Mouse (Mus musculus): ENCODE results near the gene Apom. TPM values are rescaled to one million over a fixed set of nuclear protein-coding genes. Genes with fewer than 3 reads are reported as not detected.

The Apom gene
- polyA plus RNA-seq, 1 experiment, result not detected

DNA sequence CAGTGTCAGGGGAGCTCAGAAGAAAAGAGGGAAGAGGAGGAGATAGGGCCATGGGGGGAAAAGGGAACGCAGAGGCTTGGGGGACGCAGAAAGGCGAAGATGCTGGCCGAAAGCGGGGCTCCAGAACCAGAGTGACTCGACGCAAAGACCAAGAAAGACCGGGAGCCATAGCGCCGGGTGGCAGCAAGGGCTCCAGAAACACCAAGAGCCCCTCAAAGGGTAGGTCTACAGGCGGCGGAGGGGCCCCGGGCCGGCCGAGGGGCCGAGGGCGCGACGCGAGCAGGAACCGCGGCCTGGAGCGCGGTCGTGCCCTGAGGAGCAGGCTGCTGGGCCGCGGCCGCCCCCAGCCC, 32.3 kb upstream of the Apom start:
- Histone ChIP-seq H3K4me1 (ENCODE audit: control insufficient read depth, insufficient read depth, insufficient read length, low read length) (peaks cover 13% of the 10 kb centered on the region), H3K27ac (replicated peaks; ENCODE audit: low read depth, low read length) (peak overlapping the region; percentile 78), H3K4me3 (ENCODE audit: insufficient read depth, low read depth, low read length) (peak overlapping the region; percentile 95)

DNA sequence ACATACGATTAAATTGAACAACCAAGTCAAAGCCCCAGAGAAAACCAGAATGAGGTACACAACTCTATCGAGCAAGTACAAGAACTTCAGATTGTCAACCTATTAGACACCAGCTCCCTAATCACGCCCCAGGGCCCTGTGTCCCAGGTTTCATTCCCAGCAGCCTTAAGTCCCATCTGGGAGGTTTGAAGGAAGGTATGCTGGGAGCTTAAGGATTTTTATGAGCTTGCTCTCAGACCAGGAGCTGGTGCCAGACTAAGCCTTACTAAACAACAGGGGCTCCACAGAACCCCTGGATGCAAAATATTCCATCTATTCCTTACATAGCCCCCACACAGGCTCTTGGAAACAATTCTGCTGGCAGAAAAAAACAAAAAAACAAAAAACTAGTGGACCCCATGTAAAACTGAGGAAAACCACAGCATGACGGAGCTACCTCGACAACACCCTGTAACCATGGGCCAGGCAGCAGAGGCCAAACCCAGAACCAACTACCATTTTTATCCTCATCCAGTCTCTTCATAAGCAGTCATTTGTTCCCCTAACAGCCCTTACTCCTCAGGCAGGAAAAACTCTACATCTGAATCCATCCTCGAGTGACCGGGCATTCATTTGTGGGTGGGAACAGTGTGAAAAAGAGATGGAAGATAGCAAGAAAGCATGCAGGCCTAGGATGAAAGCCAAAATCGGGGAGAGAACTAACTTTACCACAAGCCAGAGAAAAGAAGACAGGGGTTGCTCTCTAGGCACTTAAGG, 31.7 kb upstream of the Apom start:
- Histone ChIP-seq H3K27ac (replicated peaks; ENCODE audit: low read depth, low read length) (peak overlapping the region; percentile 78), H3K4me3 (ENCODE audit: insufficient read depth, low read depth, low read length) (peak overlapping the region; percentile 95)

DNA sequence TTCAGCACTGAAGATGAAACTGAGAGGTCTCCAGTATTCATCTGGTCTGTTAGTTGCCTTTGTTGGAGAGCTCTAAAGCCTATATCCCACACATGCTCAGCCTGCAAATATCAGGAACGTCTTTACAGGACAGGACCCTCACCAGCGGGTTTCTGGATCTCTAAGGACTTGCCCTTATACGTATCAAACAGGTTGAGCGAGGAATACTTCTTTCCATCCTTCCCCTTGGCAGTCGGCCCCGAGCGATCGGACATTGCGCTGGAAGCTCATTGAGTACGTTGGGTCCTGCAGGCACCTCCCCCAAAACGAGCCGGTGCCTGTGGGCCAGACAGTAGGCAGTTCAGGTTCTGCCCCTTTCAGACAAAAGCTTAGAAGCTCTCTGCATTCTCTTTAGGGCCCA, 30.9 kb upstream of the Apom start:
- Histone ChIP-seq H3K4me3 (ENCODE audit: insufficient read depth, low read depth, low read length) (peak overlapping the region; percentile 27), H3K4me1 (ENCODE audit: control insufficient read depth, insufficient read depth, insufficient read length, low read length) (peaks cover 13% of the 10 kb centered on the region), H3K27ac (replicated peaks; ENCODE audit: low read depth, low read length) (no peak overlapping the region)

More for the DNA sequence above, 31.7 kb upstream of the Apom start:
- H3K4me1 ChIP-seq (ENCODE audit: control insufficient read depth, insufficient read depth, insufficient read length, low read length), result peaks cover 13% of the 10 kb centered on the region

DNA sequence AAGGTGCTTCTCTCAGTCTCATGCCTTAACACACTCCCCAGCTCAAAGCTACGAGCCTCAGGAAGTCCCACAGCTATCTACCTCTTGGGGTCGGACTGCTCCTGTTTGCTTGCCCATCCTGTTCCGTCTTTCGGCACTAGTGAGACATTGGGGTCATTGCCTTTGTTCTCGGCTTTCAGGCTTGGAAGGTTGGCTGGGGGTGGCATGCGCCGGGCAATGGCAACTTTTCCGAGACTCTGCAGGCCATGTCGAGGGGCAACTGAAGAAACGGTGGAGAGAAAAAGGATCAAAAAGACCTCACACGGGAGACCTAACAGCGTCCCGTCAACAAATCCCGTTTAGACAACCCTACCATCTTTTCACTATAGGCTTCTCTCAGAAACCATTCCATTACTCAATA, 30.3 kb upstream of the Apom start:
- Histone ChIP-seq H3K27ac (replicated peaks; ENCODE audit: low read depth, low read length) (no peak overlapping the region), H3K4me1 (ENCODE audit: control insufficient read depth, insufficient read depth, insufficient read length, low read length) (peaks cover 13% of the 10 kb centered on the region), H3K4me3 (ENCODE audit: insufficient read depth, low read depth, low read length) (no peak overlapping the region)

DNA sequence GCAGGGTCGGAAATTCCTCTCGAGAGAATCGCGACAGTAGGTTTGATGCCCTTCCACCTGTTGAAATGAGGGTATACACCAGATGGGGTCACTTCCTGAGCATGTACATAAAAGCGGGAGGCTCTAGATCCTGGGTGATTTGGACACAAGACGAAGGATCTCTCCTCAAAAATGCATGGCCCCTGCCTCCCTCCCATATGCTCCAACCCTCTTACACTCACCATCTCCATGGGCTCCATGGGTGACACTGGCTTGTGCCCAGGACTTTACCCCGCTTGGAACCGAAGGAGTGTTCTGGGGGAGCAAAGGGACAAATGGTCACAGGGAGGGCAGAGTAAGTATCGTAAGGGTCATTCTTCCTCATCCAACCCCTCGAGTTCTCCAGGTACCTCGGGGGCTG, 29.6 kb upstream of the Apom start:
- no peak overlapping the region for H3K27ac ChIP-seq (replicated peaks; ENCODE audit: low read depth, low read length)
- no peak overlapping the region for H3K4me3 ChIP-seq (ENCODE audit: insufficient read depth, low read depth, low read length)
- H3K4me1 ChIP-seq (ENCODE audit: control insufficient read depth, insufficient read depth, insufficient read length, low read length), result peaks cover 13% of the 10 kb centered on the region

DNA sequence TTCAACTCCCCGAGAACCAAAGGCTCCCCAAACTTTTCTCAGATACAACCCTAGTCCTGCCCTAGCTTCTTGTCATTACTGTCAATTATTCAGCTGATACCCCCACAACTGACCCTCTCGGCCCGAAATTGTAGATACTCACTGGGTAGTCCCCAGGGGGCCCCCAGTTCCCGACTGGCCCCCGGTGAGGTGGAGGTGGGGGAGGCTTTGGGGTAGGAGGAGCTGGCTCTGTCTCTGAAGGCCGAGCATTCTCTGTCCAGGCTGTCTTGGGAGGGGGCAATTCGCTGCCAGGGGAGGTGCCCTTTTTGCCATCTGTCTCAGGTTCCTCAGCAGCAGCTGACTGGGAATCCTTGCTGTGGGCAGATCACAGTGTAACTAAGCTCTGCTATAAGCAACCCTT, 27.8 kb upstream of the Apom start:
- Histone ChIP-seq H3K4me1 (ENCODE audit: control insufficient read depth, insufficient read depth, insufficient read length, low read length) (peaks cover 10% of the 10 kb centered on the region), H3K4me3 (ENCODE audit: insufficient read depth, low read depth, low read length) (no peak overlapping the region), H3K27ac (replicated peaks; ENCODE audit: low read depth, low read length) (no peak overlapping the region)

DNA sequence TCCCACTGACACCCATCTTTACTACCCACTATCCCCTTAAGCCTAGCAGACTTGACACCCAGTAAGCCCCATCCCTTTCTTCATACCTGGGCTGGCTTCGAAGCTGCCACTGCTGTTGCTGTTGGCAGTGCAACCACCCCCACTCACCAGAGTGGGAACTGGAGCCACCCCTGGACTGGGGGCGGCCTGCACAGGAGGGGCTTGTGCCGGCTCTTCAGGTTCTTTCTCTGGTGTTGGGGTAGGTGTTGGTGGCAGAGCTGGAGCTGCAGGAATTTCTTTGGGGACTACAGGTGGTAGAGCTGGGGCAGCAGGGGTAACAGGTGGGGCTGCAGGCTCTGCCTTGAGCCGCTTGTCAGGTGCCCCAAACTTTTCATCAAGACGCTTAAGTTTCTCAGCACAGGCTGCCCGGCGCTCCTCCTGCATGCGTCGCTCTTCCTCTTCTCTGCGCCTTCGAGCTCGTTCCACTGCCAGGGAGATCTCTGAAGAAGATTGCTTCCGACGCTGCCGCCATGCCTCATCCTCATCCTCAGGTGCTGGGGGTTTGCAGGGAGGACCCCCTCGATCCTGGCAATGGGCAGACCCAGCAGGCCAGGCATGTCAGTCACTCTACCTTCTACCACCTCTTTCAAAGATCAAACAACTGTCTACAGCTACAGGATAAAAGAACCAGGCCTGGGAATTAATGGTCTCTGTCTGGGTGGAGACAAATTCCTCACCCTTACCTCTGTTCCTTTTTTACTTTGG, 27.2 kb upstream of the Apom start:
- Histone ChIP-seq H3K4me3 (ENCODE audit: insufficient read depth, low read depth, low read length) (no peak overlapping the region), H3K27ac (replicated peaks; ENCODE audit: low read depth, low read length) (no peak overlapping the region), H3K4me1 (ENCODE audit: control insufficient read depth, insufficient read depth, insufficient read length, low read length) (peaks cover 10% of the 10 kb centered on the region)

DNA sequence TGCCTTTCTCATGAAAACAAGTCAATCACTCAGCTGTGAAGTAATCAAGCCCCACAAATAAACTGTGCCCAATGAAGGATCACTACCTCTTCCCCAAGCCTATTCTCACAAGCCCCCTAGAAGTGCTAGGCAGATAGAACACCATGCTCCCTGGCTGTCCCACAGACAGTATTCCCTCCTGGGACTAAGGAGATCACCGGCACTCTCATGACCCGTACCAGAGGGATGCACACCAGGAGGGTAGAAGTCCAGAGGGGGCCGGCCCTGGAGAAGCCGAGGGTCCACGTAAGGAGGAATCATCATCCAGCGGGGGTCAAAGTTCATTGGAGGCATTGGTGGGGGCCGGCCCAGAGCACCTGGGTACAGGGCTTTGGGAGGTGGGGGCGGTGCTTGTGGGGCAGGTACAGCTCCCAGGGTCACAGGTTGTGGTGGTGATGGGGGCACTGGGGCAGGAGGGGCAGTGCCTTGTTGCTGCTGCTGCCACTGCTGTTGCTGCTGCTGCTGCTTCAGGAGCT, 25.9 kb upstream of the Apom start:
- H3K27ac ChIP-seq (replicated peaks; ENCODE audit: low read depth, low read length), result no peak overlapping the region
- no peak overlapping the region for H3K4me3 ChIP-seq (ENCODE audit: insufficient read depth, low read depth, low read length)
- peaks cover 6% of the 10 kb centered on the region for H3K4me1 ChIP-seq (ENCODE audit: control insufficient read depth, insufficient read depth, insufficient read length, low read length)

DNA sequence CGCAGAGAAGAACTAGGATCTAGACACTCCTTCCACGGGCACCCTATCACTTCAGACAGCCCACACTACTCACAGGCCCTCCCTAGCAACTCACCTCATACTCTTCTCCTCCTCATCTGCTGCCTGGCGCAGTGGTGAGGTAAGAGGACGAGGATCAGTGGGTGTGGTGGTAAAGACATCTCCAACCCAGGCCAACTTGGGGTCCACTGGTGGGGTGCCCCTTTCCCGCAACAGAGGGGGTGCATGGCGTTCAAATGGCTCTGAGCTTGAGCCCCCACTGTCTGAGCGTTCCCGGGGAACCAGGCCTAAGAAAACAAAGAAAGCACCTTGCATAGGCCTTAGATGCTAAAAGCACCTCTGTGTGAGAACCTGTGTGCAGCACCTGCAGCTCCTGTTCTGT, 25.4 kb upstream of the Apom start:
- H3K4me3 ChIP-seq (ENCODE audit: insufficient read depth, low read depth, low read length), result no peak overlapping the region
- H3K4me1 ChIP-seq (ENCODE audit: control insufficient read depth, insufficient read depth, insufficient read length, low read length), result 0 out of 2 replicates have a peak, but pooled peaks cover 3% of the 10 kb centered on the region
- H3K27ac ChIP-seq (replicated peaks; ENCODE audit: low read depth, low read length), result no peak overlapping the region

DNA sequence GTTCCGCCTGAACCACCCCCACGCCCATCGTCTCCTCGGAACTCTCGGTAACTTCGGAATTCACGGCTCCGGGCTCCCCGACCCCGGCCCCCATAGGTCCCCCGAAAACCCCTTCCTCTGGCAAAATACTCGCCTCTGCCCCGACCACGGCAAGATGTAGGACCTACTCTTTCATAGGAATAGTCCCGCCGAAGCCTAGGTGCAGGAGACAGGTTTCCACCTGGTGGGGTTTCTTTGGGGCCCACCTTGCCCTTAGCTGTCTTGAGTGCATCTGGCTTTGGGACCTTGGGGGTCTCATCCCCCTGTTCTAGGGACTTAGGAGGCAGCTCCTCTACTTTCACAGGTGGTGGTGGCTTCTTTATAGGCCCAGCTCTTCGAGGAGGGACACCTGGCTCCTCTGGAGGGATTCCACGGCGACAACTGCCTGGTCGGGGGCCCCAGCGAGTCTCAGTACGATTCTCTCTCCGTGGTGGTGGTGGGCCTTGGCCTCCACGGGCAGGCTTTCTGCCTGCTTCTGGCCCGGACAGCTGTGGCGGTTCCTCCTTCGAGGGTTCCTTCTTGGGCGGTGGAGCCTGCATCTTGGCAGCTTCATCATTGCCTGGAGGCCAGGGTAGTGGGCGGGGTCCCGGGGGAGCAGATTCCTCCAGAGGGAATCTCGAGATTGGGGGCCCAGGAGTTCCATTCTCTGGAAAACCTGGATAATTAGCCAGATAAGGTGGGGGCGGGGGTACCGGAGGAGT, 24.8 kb upstream of the Apom start:
- Histone ChIP-seq H3K4me1 (ENCODE audit: control insufficient read depth, insufficient read depth, insufficient read length, low read length) (no peaks in the 10 kb centered on the region), H3K27ac (replicated peaks; ENCODE audit: low read depth, low read length) (no peak overlapping the region), H3K4me3 (ENCODE audit: insufficient read depth, low read depth, low read length) (no peak overlapping the region)

DNA sequence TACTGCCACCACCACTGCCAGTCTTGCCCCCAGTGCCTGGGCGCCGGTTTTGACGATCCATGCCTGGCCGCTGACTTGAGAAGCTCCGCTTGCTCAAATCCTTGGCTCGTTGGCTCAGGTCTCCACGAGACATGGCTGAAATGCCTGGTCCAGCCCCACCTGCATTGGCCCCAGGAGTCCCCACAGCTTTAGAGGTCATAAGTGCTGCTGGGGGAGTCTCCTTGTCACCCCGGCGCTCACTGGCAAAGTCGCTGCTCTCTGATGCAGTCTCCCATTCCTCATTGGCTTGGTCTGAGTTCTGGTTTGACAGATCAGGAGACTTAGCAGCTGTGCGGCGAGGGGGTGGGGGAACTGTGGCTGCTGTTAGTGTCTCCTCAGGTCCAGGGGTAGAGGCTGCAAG, 23.6 kb upstream of the Apom start:
- H3K27ac ChIP-seq (replicated peaks; ENCODE audit: low read depth, low read length), result no peak overlapping the region
- H3K4me1 ChIP-seq (ENCODE audit: control insufficient read depth, insufficient read depth, insufficient read length, low read length), result no peaks in the 10 kb centered on the region
- no peak overlapping the region for H3K4me3 ChIP-seq (ENCODE audit: insufficient read depth, low read depth, low read length)

DNA sequence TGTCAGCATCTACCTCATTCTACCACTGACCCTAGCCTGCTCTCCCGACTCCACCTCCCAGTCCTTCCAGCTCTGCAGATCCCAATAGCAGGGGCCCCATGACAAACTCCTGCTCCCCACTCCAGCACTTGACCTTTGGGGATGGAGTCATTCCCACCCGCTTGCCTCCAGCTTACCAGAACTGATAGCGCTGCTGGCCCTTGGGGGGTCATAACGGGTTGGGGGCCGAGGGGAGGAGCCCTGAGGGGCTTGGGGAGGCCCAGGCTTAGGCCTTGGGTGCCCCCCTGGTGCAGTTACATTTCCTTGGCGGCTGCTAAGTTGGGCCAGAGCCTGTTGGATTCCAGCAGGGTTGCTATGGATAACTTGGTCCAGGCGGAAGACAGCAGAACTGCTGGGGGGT, 22.8 kb upstream of the Apom start:
- Histone ChIP-seq H3K4me3 (ENCODE audit: insufficient read depth, low read depth, low read length) (no peak overlapping the region), H3K27ac (replicated peaks; ENCODE audit: low read depth, low read length) (no peak overlapping the region), H3K4me1 (ENCODE audit: control insufficient read depth, insufficient read depth, insufficient read length, low read length) (no peaks in the 10 kb centered on the region)

DNA sequence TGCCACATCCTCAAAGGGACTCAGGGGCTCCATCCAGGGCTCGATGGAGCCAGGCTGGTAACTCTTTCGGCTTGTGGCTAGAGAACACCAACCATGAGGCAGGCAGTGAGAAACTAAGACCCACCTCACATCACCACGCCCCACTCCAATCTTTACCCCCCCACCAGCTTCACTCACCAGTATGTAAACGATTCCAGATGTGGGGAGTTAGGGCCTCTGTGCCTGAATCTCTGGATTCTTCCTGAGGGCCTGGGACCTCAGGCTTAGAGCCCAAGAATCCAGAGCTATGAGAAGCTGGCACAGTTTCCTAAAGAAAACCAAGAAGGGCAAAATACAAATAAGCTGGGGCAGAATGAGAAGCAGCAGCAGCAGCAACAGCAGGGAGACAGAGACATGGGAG, 22.1 kb upstream of the Apom start:
- Histone ChIP-seq H3K4me1 (ENCODE audit: control insufficient read depth, insufficient read depth, insufficient read length, low read length) (no peaks in the 10 kb centered on the region), H3K27ac (replicated peaks; ENCODE audit: low read depth, low read length) (no peak overlapping the region), H3K4me3 (ENCODE audit: insufficient read depth, low read depth, low read length) (no peak overlapping the region)

DNA sequence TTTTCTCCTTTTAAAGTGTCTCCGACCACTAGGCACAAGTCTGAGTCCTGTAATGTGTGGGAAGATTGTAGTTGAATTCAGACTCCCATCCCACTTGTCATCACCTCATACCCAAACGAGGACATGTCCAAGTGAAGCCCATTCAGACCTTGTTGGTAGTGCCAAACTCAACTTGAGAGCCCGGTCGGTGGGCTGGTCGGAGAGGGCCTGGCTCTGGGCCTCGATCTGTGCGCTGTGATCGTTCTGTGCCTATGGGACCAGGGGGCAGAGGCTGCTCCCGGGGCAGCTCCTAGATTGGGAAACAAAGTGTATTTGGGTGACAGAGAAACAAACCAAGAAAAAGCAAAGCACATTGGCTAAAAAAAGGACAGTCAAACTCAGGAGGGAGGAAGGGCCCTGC, 21.2 kb upstream of the Apom start:
- H3K27ac ChIP-seq (replicated peaks; ENCODE audit: low read depth, low read length), result no peak overlapping the region
- no peak overlapping the region for H3K4me3 ChIP-seq (ENCODE audit: insufficient read depth, low read depth, low read length)
- no peaks in the 10 kb centered on the region for H3K4me1 ChIP-seq (ENCODE audit: control insufficient read depth, insufficient read depth, insufficient read length, low read length)

DNA sequence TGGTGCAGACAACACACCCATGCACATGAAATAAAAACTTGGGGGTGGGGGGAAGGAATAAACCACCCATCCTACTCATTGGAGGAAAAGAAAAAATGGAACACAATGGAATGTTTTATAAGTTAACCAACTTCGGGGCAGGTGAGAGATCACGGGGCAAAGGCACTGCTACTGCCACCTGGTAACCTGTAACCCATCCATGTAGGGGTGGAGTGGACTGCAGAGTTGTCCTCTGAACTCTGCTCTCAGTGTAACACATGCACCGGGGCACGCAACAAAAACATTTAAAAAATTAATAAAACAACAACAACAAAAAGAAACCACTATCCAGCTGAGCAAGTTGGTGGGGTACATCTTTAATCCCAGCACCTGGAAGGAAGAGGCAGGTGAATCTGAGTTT, 20.3 kb upstream of the Apom start:
- no peaks in the 10 kb centered on the region for H3K4me1 ChIP-seq (ENCODE audit: control insufficient read depth, insufficient read depth, insufficient read length, low read length)
- H3K4me3 ChIP-seq (ENCODE audit: insufficient read depth, low read depth, low read length), result no peak overlapping the region
- no peak overlapping the region for H3K27ac ChIP-seq (replicated peaks; ENCODE audit: low read depth, low read length)
